Mouse (Mus musculus) kidney, embryonic 14.5 days (tissue): ENCODE measurements around the gene Degs2. TPM values are rescaled to one million over a fixed set of nuclear protein-coding genes. Genes with fewer than 3 reads are reported as not detected.
A peak's percentile ranks its signal among the peaks of the same experiment; 100 is the strongest.

Experiments
- ATAC-seq: fragments of 200-750 bp; cut with Nextera tagmentation; 2 replicates; pipeline ENCODE4 v1.8.0; 2017; ENCODE audit warnings: moderate number of reproducible peaks, mild to moderate bottlenecking, moderate TSS enrichment, moderate library complexity; ENCODE audit not compliant: low FRiP score, low TSS enrichment
- H3K27ac ChIP-seq: fragments of 300-500 bp; sonication (generic); 2 replicates; pipeline ENCODE4 v1.5.1; 2014; ENCODE audit warnings: low read depth, mild to moderate bottlenecking, low read length, moderate library complexity, mixed read lengths
- H3K27me3 ChIP-seq: fragments of 300-500 bp; sonication (generic); 2 replicates; pipeline ENCODE4 v1.6.1; 2014; ENCODE audit warnings: mild to moderate bottlenecking, low read length; ENCODE audit not compliant: control insufficient read depth, insufficient read depth
- H3K36me3 ChIP-seq: fragments of 300-500 bp; sonication (generic); 2 replicates; pipeline ENCODE4 v1.6.1; 2014; ENCODE audit warnings: low read length, mixed read lengths; ENCODE audit not compliant: control insufficient read depth, insufficient read depth
- H3K4me1 ChIP-seq: fragments of 300-500 bp; sonication (generic); 2 replicates; pipeline ENCODE4 v1.6.1; 2014; ENCODE audit warnings: low read length, mixed read lengths; ENCODE audit not compliant: control insufficient read depth, insufficient read depth
- H3K4me2 ChIP-seq: fragments of 300-500 bp; sonication (generic); replicated peaks from 2 replicates; pipeline ENCODE4 v1.6.1; 2014; ENCODE audit warnings: low read depth, mild to moderate bottlenecking, low read length
- H3K4me3 ChIP-seq: fragments of 300-500 bp; sonication (generic); 2 replicates; pipeline ENCODE4 v1.5.1; 2014; ENCODE audit warnings: mild to moderate bottlenecking, low read length
- H3K9ac ChIP-seq: fragments of 300-500 bp; sonication (generic); 2 replicates; pipeline ENCODE4 v1.6.1; 2014; ENCODE audit warnings: low read depth, mild to moderate bottlenecking, low read length, moderate library complexity
- H3K9me3 ChIP-seq: fragments of 300-500 bp; sonication (generic); 2 replicates; pipeline ENCODE4 v1.6.1; 2016; ENCODE audit warnings: low read length; ENCODE audit not compliant: control insufficient read depth
- WGBS: fragments of 180-500 bp; shearing (Covaris S2); extraction: QIAGEN DNeasy Blood & Tissue Kit; methylation state at CpG from one replicate; pipeline ENCODE4 v1.1.7; 2014; 5-methylcytosine and 5-hydroxymethylcytosine counted together
- polyA plus RNA-seq: library from polyadenylated mRNA; unstranded; fragments of >200 nt; fragmentation: Nextera tagmentation; extraction: Ambion mirVana; gene quantifications from 2 replicates; pipeline ENCODE4 v1.2.1, GENCODE M21; 2014

The Degs2 gene
- polyA plus RNA-seq, 1 experiment from 2014 or later: 7.3 TPM

GRCm38 (mm10) chr12:108690529-108690928 lies 11.6 kb downstream of the Degs2 start:
- Histone ChIP-seq H3K4me2 (no peak overlapping the region), H3K9ac (no peak overlapping the region), H3K9me3 (no peaks in the 10 kb centered on the region), H3K36me3 (peaks cover 37% of the 10 kb centered on the region), H3K4me3 (no peak overlapping the region), H3K4me1 (0 out of 2 replicates have a peak, but pooled peaks cover 3% of the 10 kb centered on the region), H3K27ac (no peak overlapping the region), H3K27me3 (no peaks in the 10 kb centered on the region)
- no peak for ATAC-seq
- 73% methylated on average over 9 of the region's 9 CpGs for WGBS

GRCm38 (mm10) chr12:108689167-108689566 lies 12.9 kb downstream of the Degs2 start:
- Histone ChIP-seq H3K4me3 (no peak overlapping the region), H3K9me3 (no peaks in the 10 kb centered on the region), H3K27me3 (no peaks in the 10 kb centered on the region), H3K9ac (no peak overlapping the region), H3K36me3 (peaks cover 48% of the 10 kb centered on the region), H3K27ac (no peak overlapping the region), H3K4me2 (no peak overlapping the region), H3K4me1 (0 out of 2 replicates have a peak, but pooled peaks cover 3% of the 10 kb centered on the region)
- ATAC-seq: no peak
- 91% methylated on average over 9 of the region's 9 CpGs for WGBS

DNA sequence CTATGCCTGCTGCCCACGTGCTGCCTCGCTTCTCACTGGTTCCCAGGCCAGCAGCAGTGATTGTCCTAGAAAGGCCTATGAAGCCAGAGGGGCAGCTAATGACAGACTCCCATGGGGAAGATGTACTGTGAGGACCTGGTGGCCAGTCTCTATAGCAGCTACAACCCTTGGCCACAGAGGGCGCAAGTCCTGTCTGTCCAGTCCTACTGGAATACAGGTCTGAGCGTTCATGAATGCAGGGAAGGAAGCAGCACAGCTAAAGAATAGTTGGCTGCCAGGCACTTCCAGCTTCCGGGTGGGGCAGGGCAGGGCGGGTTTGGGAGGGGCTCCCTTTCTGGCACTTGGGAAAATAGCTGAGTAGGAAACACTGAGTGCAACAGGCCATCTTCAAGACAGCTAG lies 15.2 kb downstream of the Degs2 start:
- Histone ChIP-seq H3K27ac (no peak overlapping the region), H3K36me3 (peaks cover 70% of the 10 kb centered on the region), H3K9me3 (no peaks in the 10 kb centered on the region), H3K27me3 (no peaks in the 10 kb centered on the region), H3K4me1 (0 out of 2 replicates have a peak, but pooled peaks cover 3% of the 10 kb centered on the region), H3K4me3 (no peak overlapping the region), H3K4me2 (no peak overlapping the region), H3K9ac (no peak overlapping the region)
- peak; percentile 30; the same call in 1 of the 2 replicates for ATAC-seq
- 63% methylated on average over 6 of the region's 6 CpGs for WGBS

DNA sequence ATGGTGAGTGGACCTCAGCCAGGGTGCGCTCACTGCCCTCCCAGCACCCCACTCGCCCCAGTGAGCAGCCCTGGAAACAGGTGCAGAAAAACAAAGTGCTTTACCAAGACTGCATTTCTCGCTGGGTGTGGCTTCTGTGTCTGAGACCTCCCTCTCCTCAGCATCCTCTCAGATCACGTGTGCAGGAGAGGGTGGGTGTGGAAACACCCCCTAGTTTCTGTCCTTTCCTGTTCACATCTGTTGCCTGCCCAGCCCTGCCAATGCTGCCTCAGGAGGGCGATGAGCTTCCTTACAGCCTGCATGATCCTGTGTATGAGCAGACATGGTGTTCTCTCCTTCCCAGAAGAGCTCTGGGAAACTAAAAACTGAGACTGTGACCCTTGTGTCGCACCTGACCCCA lies 15.7 kb downstream of the Degs2 start:
- Histone ChIP-seq H3K36me3 (peaks cover 75% of the 10 kb centered on the region), H3K4me2 (no peak overlapping the region), H3K4me3 (no peak overlapping the region), H3K9me3 (no peaks in the 10 kb centered on the region), H3K4me1 (0 out of 2 replicates have a peak, but pooled peaks cover 3% of the 10 kb centered on the region), H3K27ac (no peak overlapping the region), H3K27me3 (no peaks in the 10 kb centered on the region), H3K9ac (no peak overlapping the region)
- 63% methylated on average over 6 of the region's 6 CpGs for WGBS
- no peak; the same call in 1 of the 2 replicates for ATAC-seq

DNA sequence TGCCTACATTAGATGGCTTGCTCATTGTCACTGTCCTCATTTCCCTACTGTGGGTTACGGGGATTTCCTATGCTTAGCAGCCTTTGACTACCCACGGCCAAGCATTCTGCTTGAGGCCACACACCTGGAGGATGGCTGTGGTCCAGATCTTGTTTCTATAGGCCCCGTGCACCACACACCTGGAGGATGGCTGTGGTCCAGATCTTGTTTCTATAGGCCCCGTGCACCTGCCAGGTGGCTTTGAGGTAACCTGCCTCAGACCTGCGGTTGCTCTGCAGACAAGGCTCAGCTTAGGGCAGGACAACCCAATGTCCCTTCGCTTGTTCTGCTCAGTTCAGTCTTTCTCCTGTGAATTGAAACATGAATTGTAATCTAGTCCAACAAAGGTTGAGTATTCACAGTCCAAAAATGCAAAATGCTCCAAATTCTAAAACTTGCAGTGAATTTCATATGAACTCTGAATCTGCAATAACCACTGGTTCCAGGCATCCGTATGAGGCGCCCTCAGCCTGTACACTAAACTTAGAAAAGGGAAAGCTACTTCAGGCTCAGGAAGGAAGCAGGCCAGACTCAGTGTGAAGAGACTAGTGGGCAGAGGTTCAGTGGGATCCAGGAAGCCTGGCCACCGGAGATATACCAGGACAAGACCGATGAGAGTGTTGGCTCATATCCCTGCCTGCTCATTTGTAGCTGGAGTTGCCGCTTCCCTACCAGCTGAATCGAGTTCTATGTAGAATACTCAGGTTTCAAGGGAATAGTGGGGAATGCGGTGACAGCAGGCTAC lies 19.7 kb downstream of the Degs2 start:
- ATAC-seq: no peak
- Histone ChIP-seq H3K9ac (no peak overlapping the region), H3K36me3 (peaks cover 88% of the 10 kb centered on the region), H3K4me2 (no peak overlapping the region), H3K27ac (no peak overlapping the region), H3K4me1 (0 out of 2 replicates have a peak, but pooled peaks cover 3% of the 10 kb centered on the region), H3K4me3 (no peak overlapping the region), H3K9me3 (no peaks in the 10 kb centered on the region), H3K27me3 (no peaks in the 10 kb centered on the region)
- WGBS: 89% methylated on average over 13 of the region's 13 CpGs

- no peak overlapping the region for H3K4me2 ChIP-seq
Observed at GRCm38 (mm10) chr12:108680861-108681260, 21.3 kb downstream of the Degs2 start.

DNA sequence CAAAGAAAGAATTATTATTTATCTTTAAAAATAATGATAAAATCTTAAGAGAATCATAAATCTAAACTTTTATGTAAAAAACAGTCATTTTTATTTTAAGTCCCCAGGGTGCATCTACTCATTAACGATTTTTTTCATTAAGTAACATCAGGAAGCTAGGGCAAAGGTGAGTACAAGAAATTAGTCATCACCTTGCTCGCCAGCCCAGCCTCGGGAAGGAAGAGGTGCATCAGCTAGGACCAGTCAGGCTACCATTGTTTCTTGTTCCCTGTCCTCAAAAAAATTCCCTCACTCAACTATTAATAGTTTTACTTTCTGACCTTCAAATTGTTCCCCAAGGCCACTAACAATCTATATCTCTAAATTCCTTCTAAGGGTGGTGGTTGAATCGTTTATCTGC lies 23.7 kb downstream of the Degs2 start:
- Histone ChIP-seq H3K9me3 (no peaks in the 10 kb centered on the region), H3K4me3 (no peak overlapping the region), H3K36me3 (peaks cover 70% of the 10 kb centered on the region), H3K27me3 (no peaks in the 10 kb centered on the region), H3K4me1 (no peaks in the 10 kb centered on the region), H3K27ac (no peak overlapping the region), H3K9ac (no peak overlapping the region), H3K4me2 (no peak overlapping the region)
- WGBS: 66% methylated on average over 4 of the region's 4 CpGs
- no peak for ATAC-seq

More at GRCm38 (mm10) chr12:108680861-108681260, 21.3 kb downstream of the Degs2 start:
- no peak overlapping the region for H3K9ac ChIP-seq
- no peaks in the 10 kb centered on the region for H3K9me3 ChIP-seq
- H3K36me3 ChIP-seq: peaks cover 86% of the 10 kb centered on the region
- no peaks in the 10 kb centered on the region for H3K27me3 ChIP-seq
- H3K4me3 ChIP-seq: no peak overlapping the region
- 91% methylated on average over 8 of the region's 8 CpGs for WGBS
- H3K4me1 ChIP-seq: no peaks in the 10 kb centered on the region
- no peak overlapping the region for H3K27ac ChIP-seq
- ATAC-seq: no peak

- 82% methylated on average over 5 of the region's 5 CpGs for WGBS
- ATAC-seq: no peak
- Histone ChIP-seq H3K27me3 (no peaks in the 10 kb centered on the region), H3K4me3 (no peak overlapping the region), H3K9me3 (no peaks in the 10 kb centered on the region), H3K4me2 (no peak overlapping the region), H3K4me1 (no peaks in the 10 kb centered on the region), H3K9ac (no peak overlapping the region), H3K36me3 (peaks cover 58% of the 10 kb centered on the region), H3K27ac (peak overlapping the region; percentile 10; the same call in 1 of the 2 replicates)
Observed at GRCm38 (mm10) chr12:108677116-108677515, 25.0 kb downstream of the Degs2 start.

- Histone ChIP-seq H3K4me1 (no peaks in the 10 kb centered on the region), H3K9ac (no peak overlapping the region), H3K27me3 (no peaks in the 10 kb centered on the region), H3K36me3 (peaks cover 50% of the 10 kb centered on the region), H3K9me3 (no peaks in the 10 kb centered on the region), H3K4me3 (no peak overlapping the region), H3K27ac (peak overlapping the region; percentile 69; the same call in 1 of the 2 replicates), H3K4me2 (no peak overlapping the region)
- ATAC-seq: peak; percentile 78
- 58% methylated on average over 8 of the region's 8 CpGs for WGBS
Observed at GRCm38 (mm10) chr12:108675614-108676401, 26.3 kb downstream of the Degs2 start.
